Mouse (Mus musculus): ENCODE data around the gene Map2k4.

DNA sequence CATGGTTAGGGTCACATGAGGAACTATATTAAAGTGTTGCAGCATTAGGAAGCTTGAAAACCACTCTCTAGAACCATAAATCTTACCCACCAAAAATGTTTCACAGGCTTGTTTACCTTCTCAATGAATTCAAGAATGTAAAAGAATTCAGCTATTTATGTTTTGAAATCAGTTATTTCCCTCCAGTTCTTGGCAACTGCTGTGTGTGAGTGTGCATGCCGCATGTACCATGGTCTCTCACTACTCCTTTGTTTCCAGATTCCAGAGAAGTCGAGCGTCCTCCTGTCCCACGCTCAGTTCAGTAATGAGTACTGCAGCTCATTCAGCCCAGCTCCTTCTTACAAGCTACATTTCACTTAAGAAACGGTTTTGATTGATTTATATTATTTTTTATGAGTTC, 47.3 kb downstream of the Map2k4 start:
- TF ChIP-seq MAFK (IDR thresholded peaks at IDR 0.05; ENCODE audit: insufficient read depth, low read depth, low read length) (no peak), ZC3H11A (IDR thresholded peaks at IDR 0.05; ENCODE audit: borderline replicate concordance, low read depth, low read length) (no peak), CHD2 (IDR thresholded peaks at IDR 0.05; ENCODE audit: low read depth, low read length) (no peak)
